Mouse (Mus musculus) lung, postnatal 36 days (tissue): ENCODE data around the gene Nup210.
"Not testable (repeated sequence)": the region's sequence is repeated elsewhere in the genome, so short reads cannot be mapped to it uniquely, and the experiment has no call there.

Experiments
- DNase-seq: peaks from one replicate; pipeline ENCODE4 v3.0.0; 2022; ENCODE audit warnings: mixed read lengths

Gene Nup210

DNA sequence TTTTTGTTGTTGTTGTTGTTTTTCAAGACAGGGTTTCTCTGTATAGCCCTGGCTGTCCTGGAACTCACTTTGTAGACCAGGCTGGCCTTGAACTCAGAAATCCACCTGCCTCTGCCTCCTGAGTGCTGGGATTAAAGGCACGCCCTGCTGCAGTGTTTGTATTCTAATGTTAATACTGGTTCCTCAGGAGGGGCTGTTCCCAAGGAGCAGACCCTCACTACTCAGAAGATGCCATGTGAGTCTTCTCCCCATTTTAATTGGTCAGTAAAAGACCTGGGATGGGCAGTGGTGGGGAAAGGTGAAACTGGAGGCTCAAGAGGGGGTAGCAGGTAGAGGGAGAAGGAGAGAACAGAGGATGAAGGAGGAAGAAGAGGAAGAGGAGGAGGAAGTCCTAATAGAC is 13.2 kb downstream of the Nup210 start:
- not testable (repeated sequence) for DNase-seq

DNA sequence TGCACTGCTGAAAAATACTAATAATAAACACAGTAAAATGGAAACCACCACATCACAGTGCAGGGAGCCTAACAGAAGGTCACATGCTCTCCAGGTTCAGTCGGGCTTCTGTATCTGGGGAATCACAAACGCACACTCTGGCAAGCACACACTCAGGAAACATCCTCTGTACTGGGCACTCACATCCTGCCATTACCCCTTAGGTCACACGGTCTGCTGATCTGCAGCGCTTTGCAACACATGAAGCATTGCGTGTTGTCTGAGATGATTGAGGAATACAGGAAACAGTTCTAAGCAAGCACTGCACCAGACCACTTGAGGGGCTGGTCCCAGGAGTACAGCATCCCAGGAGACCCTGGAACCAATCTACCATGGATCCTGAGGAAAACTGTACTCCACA is 16.0 kb downstream of the Nup210 start:
- DNase-seq: peak; percentile 26

DNA sequence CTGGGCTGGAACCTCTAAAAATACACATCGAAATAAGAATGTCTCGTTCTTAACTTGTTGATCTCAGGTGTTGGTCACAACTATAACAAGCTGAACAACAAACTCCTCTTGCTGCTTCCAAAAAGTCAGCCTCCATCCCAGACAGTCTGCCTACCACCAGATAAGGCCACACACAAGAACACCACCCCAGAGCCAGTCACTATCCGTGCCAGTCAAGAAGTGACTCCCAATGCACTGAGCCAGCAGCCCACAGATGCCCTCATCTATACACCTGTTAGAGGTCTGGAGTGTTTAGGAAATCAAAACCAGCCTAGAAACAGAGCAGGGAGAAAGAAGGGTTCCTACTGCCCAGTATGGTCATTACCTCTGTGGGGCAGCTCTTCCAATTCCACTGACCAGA is 18.8 kb downstream of the Nup210 start:
- no peak for DNase-seq

DNA sequence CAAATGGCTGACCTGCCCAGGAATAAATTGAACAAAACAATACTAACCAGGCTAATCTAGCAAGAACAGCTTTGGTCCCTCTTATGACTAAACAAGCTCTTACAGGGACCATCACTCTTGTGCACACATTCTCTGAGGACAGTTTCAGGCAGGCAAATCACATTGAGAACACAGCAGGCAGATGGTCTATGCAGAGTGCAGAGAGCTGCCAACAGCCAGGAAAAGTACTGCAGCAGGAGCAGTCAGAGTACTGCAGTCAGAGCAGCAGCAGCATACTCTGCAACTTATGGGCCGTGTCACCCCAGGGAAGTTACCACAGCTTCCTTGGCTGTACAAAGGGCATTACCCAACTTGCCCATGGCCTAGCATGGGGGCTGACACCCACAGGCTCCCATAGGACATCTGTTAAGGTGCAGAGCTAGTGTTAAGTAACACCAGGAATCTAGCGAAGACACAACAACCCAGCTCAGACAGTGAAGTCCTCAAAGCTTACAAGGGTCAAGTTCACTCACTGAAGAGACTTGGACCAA is 21.5 kb downstream of the Nup210 start:
- no peak for DNase-seq

DNA sequence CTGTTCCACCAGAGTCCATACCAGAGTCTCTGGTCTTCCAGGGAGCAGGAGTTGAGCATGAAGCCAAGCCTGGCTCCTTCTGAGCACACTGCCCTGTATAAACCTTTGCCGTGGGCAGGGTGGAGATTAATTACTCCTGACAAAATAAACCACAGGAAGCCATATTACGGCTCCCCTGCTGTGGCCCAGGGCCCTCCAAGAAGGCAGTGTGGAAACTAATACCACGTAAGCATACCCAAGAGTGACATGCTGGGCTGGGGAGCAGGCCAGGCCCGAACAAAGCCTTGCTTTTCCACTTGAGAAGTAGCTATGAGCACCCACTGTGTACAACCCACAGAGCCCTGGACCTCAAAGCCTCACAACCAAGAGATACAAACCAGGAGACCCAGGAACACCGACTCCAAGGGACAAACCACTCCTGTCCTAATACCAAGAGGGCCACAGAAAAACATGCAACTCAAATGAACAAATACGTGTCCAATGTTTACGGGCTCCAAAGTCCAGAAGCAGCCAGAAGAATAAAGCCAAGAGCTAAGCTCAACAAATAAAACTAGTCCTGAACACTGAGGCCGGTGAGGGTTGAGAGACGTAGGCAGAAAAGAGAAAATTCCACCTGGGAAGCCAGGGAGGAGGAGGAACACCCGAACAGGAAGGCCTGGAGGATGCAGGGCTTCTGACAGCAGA is 24.3 kb downstream of the Nup210 start:
- DNase-seq: no peak

DNA sequence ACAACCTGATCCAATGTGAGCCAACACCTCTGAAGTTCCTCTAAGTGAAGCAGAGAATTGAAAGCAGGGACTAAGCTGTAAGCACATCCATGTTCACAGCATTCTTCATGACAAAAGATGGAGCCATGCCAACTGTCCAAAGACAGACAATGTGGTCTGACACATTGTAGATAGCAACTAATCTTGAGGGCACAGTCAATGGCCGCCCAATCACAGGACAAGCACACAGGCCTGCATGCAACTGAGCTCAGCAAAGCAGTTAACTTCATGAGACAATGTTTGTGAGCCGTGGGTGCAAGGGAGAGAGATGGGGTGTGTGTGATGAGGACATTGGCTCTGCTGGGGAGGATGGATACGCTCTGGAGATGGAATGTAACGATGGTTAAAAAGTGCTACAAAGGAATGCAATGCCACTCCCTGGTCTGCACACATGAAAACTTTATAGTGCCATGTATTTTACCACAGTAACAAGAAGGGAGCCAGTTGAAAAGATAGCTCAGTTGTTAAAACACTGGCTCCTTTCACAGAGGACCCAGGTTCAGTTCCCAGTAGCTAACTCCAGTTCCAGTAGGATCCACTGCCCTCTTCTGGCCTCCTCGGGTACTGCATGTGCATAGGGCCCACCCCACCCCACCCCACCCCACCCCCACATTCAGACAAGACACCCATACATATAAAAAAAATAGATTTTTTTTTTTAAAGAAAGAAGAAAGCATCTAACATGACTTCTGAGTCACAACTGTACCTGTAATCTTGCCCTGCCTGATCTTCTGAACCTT is 31.3 kb downstream of the Nup210 start:
- peak; percentile 44 for DNase-seq

DNA sequence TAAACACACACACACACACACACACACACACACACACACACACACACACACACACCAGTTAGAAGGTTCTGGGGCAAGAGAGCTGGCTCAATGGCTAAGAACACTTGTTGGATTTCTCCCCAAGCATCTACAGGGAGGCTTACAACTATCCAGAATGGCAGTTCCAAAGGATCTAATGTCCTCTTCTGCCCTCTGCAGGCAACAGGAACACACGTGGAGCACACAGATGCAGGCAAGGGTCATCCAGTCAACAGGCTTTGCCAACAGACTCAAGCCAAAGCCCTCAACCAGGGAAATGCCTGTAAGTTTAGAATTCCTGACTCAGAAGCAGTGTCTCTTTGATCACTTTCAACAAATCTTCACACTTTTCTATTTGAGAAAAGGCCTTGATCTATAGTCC is 36.6 kb downstream of the Nup210 start:
- peak; percentile 10 for DNase-seq

DNA sequence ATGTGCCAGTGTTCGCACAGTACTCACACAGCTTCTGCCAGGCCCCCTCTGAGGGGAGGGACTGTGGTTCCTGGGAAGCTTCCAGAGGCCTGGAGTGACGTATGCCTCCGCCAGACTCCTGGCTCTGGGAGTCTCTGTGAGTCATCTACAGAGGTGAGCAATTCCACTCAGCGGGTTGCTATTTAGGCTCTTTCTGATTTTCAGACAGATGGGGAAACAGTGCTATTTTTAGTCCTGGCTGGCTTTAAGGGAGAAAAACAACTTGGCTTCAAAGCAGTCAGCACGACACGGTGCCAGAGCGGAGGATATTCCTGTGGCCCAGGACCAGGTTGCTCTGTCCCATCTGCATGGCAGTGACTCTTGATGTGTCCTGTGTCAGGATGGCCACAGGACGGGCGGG is 40.4 kb downstream of the Nup210 start:
- DNase-seq: peak; percentile 14

DNA sequence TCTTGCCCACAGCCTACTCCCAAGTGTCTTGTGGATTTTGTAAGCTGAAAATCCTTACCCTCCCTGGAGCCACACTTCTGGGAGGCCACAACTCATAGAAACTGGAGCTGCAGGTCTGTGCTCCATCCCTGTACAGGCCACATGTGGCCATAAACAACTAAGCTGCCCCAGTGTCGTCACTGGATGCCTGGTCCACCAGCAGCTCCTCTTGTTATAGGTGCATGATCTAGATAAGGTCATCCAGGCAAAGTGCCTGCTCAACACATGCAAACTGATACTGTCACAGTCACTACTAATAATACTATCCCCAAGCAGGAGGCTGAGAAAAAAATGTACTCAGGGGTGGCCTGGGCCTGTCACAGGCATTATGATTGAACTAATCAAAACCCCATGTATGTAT is 48.1 kb downstream of the Nup210 start:
- DNase-seq: no peak

DNA sequence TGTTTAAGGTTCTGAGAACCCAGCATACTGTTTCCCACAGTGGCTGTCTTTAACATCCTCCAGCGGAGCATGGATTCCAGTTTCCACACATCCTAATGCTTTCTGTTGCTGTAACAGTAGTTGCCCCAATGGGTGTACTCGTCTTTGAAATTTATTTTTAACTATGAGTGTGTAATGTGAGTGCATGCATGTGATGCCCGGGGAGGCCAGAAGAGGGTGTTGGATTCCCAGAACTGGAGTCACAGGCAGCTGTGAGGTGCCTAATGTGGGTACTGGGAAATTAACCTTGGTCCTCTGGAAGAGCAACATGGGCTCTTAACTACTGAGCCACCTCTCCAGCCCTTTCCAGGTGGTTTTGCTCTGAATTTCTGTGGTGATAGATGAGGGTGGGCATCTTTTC is 49.6 kb downstream of the Nup210 start:
- DNase-seq: no peak

DNA sequence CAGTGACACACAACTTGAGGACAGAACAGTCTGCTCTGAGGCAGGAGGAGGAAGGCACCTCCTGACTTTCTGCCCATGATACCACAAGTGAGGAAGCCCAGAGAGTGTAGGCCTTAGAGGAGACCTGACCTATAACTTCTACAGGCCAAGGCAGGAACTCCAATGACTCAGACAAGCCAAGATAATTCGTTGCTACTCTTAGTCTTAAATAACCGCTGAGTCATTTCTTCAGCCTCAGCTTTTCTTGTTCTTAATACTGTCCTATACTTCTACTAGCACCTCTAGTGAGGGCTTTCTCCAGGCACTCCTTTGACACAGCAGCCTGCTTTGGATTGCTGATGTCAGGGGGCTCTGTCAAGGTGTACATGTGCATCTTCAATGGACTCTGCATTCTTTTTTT is 55.3 kb downstream of the Nup210 start:
- DNase-seq: no peak

DNA sequence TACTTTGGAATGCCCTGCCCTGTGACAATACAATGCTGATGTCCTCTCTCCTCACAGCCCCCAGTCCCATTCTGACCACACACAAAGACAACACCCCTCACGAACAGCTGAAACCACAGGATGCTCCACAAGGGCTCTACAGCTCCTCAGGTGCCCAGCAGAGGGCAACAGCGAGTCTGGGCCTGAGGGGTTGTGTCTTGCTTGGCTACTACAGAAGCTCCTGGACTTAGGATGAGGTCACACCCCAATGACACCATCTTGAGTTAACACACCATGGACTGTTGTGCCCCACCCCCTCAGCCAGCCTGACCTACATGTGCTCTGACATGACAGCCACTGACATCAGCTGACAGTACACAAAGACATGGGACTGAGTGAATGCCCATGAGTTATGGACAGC is 56.9 kb downstream of the Nup210 start:
- DNase-seq: peak; percentile 43

DNA sequence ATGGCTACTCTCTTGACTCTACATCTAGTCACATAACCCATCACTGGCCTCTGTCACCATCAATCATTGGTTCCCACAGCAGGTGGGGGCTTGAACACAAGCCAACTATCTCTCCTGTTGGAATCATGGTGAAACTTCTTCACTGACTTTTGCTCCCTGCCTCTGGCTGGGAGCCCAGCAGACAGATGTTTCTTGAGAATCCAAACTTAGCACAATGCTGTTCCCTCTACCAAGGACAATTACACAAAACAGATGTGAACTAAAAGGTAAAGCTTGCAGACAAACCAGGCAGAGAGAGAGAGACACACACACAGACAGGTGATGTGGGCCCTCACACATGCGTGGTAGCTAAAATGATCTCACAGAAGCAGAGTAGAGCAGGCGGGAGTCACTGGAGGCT is 58.6 kb downstream of the Nup210 start:
- no peak for DNase-seq

DNA sequence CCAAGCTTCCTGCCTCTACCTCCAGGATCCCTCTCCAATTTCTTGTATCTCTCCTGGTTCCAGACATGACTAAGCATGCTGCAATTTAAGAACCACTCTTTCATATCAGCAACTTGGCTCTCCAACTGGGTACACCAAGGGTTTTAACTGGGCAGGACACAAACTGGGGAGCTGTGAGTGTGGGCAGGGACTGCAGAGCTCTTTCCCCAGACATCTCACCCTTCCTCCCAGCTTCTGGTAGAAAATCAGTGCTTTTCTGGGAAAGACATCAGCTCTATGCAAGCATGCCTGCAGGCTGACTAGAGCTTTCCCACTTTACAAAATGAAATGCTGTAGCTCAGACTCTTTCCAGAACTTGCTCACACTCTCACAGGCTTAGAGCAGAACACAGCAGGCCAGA is 60.3 kb downstream of the Nup210 start:
- no peak for DNase-seq

DNA sequence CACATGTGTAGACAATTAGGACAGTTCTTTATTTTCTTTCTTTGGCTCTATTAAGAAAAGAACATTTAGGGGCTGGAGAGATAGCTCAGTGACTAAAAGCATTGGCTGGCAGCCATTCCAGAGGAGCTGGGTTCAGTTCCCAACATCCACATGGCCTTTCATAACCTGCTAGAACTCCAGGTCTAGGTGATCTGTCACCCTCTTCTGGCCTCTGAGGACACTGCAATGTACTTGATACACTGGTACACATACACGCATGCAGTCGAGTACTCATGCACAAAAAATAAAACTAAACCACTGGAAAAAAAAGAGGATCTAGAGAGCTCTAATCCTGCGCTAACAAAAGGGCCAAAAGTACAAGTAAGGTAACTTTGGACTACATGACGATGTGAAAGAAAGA is 64.1 kb downstream of the Nup210 start:
- DNase-seq: no peak

DNA sequence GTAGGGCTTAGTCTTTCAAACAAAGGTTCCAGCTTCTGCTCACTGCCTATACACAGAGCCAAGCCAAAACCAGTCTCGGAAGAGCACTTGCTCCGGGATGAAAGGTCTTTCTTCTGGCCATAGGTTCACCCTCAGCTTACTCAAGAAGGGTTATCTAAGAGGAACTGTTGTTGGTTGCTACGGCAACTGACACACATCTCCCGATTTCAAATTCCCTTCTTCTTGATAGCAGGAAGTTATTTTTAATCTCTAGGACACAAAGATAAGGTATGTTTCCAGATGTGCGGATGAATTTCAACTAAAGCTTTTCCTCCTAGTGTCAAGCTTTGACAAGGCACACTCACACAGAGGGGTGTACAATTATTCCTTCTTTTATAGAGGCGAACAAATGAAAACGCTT is 68.6 kb downstream of the Nup210 start:
- DNase-seq: no peak

DNA sequence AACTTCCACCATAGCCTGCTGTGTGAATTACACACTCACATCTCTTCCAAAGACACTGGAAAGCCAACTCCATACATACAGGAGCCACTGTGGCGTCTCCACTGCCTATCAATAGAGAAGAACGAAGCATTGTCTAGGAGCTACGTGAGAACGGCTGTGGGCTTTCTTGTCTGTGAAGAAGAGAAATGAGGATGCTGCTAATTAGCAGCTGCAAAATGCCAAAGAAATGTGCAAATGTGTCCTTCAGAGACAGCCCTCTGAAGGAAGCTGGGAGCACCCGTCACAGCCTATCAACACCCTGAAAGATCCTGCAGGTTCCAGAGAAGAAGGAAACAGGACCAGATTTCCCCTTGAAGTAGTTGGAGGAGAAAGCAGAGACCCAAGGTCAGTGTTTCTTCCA is 69.2 kb downstream of the Nup210 start:
- no peak for DNase-seq

DNA sequence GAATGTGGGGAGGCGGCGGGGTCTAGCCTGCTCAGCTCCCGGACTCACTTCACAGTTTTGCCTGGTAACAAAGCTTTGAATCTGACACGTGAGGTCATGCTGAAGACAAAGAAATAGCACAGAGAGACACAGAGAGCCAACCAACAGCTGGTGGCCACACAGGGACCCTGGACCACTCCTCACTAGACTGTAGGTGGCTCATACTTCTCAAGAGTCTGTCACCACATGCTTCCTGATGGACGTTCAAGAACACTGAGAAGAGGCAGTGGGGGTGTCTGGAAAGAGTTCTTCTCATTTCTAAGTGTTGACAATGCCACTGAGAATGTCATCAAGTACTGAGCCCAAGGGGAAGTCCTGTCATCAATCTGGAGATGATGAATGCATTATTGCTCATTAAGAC is 70.4 kb downstream of the Nup210 start:
- DNase-seq: no peak

DNA sequence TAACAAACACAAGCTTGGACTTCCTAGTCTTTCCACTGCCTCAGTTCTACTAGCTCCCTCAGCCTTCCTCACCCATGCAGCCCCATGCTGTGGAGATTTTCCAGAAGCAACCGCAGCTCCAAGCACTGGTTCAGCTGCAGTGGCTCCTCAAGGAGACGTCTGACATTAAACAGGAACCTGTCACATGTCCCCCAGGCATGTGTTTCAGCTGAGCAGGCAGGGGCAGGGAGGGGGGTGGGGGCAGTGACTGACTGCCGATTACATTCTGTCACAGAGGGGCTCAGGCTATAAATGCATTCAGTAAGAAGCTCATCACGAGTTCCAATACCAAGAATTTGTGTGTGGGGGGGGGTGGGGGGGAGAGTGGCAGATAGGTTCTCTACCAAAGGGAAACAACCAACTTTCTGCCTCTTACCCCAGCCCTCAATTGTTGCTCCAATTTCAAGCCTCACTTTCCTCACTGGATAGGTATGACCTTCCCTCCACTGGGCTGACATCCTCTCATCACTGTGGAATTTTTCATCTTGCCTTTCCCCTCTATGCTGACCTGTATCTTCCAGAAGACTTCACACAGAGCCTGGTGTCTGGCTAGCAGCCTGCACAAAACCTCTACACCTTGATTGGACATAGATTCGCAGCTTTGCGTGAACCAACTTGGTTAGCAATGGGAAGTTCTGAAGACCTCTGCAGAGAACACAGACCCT is 71.8 kb downstream of the Nup210 start:
- no peak for DNase-seq

DNA sequence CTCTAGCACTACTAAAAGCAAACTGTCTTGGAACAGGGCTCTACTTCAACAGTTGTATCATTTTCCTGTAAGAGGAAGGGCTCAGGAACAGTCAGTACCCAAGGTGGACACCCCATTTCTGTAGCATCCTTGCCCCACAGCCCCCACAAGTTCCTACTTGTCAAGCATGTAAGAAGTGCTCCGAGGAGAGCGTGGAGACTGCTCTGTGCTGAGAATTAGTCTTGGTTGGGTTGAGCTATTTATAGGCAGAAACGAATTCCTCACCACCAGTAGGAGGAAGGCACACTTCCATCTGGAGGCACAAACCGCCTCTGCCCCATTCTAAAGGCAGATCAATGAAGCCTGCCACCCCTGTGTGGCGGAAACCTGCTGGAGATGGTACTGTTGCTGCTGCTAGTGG is 75.3 kb downstream of the Nup210 start:
- no peak for DNase-seq

DNA sequence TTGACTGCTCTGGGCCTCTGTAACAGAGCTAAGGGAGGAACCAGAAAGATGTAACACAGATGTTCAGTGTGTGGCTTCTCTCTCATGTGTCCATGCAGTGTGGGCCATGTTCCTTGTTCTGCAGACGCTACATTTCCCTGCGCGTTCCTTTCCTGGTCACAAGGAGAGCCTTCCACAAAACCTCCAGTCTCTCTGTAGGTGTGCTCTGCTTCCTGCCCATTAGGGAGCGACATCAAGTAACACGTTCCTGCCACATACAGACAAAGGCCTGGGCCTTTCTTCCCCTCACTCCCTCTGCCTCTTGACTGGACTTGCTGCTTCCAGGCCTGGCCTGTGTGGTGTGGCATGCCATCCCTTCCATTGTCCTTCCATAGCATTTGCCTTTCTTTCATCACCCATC is 88.4 kb downstream of the Nup210 start:
- DNase-seq: no peak

DNA sequence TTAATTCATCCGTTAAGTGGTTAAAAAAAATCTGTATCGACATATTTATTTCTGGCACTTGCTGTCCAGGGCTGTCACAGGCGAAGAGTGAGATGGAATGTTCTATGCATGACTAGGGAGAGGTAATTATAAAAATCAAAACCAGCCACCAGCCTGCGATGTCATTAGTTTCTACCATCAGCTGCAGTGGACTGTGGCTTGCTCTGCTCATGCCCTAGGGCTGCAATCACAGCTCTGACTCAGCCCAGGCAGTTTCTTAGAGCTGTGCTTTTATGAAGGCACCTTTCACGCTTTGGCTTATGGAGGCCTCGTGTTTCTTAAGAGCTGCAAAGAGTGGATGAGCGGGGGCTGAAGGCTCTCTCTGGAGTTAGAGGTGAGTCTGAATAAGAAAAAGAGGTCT is 95.8 kb downstream of the Nup210 start:
- DNase-seq: no peak

DNA sequence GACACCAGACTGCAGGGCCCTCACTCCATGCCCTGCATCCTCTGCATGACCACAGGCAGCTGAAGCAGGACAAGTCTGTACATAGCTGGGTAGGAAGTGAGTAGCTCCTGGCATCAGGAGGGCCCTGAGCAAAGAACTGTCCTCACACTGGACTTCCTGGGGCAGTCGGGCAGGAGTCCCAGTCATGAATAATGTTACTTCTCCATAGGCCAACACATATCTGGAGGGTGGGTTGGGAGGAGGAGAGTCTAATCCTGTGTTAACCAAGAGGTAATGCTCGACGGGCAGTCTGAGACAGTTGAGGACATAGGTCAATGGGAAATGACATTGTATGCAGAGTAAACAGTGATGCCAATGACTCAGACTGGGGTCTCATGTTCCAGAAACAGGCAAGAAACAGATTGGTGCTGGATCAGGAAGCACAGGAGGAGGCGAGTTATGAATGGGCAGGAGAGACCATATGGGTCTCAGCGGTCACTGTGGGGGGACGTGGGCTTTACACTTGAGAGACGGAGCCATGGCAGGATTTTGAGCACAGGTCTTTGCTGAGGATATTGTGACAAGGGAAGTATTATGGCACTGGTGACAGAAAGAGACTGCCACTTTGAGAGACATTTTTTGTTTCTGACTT is 99.9 kb downstream of the Nup210 start:
- no peak for DNase-seq
